Mouse (Mus musculus): ENCODE measurements around the gene Camp. TPM values are rescaled to one million over a fixed set of nuclear protein-coding genes. Genes with fewer than 3 reads are reported as not detected.

The Camp gene
- polyA plus RNA-seq, 1 experiment, result not detected

DNA sequence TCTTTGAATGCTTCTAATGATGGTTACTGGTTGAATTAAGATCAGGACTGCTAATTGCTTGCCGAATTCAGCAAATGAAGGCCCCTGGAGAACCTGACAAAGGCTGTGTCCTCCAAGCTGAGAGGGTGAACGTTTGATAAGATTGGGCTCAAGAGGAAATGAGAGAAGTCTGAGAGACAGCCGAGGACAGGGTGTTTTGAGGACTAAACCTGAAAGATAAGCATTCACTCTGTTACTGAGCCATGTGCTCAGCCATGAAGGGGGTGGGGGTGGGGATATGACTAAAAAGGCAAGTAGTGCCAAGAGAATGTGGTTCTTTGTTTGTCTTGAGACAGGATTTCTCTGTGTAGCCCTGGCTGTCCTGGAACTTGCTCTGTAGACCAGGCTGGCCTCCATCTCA, 13.7 kb upstream of the Camp start:
- H3K36me3 ChIP-seq (ENCODE audit: control insufficient read depth, insufficient read depth, low read length, poor library complexity, severe bottlenecking), result no peaks in the 10 kb centered on the region
- no peak overlapping the region for H3K4me3 ChIP-seq (ENCODE audit: low read depth, low read length)
- TF ChIP-seq EP300 (IDR thresholded peaks at IDR 0.05; ENCODE audit: insufficient read depth, low read depth, low read length) (no peak), CTCF (IDR thresholded peaks at IDR 0.05; ENCODE audit: low read depth, low read length) (no peak), POLR2A (IDR thresholded peaks at IDR 0.05; ENCODE audit: insufficient read depth, low read length) (no peak)
- H3K27me3 ChIP-seq (ENCODE audit: control insufficient read depth, insufficient read depth, low read length, poor library complexity, severe bottlenecking), result no peaks in the 10 kb centered on the region
- H3K9ac ChIP-seq (ENCODE audit: low read depth, poor library complexity, severe bottlenecking), result no peak overlapping the region
- H3K27ac ChIP-seq (ENCODE audit: insufficient read depth, low read length), result no peak overlapping the region
- H3K9me3 ChIP-seq (replicated peaks; ENCODE audit: control insufficient read depth, insufficient read depth, low read length, poor library complexity, severe bottlenecking), result no peaks in the 10 kb centered on the region
- peaks cover 5% of the 10 kb centered on the region for H3K4me1 ChIP-seq (ENCODE audit: control insufficient read depth, insufficient read depth, low read length)

- Histone ChIP-seq H3K9ac (ENCODE audit: low read depth, poor library complexity, severe bottlenecking) (no peak overlapping the region), H3K9me3 (replicated peaks; ENCODE audit: control insufficient read depth, insufficient read depth, low read length, poor library complexity, severe bottlenecking) (no peaks in the 10 kb centered on the region), H3K36me3 (ENCODE audit: control insufficient read depth, insufficient read depth, low read length, poor library complexity, severe bottlenecking) (no peaks in the 10 kb centered on the region), H3K27ac (ENCODE audit: insufficient read depth, low read length) (no peak overlapping the region), H3K4me3 (ENCODE audit: low read depth, low read length) (no peak overlapping the region), H3K27me3 (ENCODE audit: control insufficient read depth, insufficient read depth, low read length, poor library complexity, severe bottlenecking) (no peaks in the 10 kb centered on the region), H3K4me1 (ENCODE audit: control insufficient read depth, insufficient read depth, low read length) (peaks cover 5% of the 10 kb centered on the region)
- TF ChIP-seq EP300 (IDR thresholded peaks at IDR 0.05; ENCODE audit: insufficient read depth, low read depth, low read length), result no peak
- TF ChIP-seq CTCF (IDR thresholded peaks at IDR 0.05; ENCODE audit: low read depth, low read length), result peak; percentile 96
These were observed 13.1 kb upstream of the Camp start for GRCm38 (mm10) chr9:109862397-109863044.

DNA sequence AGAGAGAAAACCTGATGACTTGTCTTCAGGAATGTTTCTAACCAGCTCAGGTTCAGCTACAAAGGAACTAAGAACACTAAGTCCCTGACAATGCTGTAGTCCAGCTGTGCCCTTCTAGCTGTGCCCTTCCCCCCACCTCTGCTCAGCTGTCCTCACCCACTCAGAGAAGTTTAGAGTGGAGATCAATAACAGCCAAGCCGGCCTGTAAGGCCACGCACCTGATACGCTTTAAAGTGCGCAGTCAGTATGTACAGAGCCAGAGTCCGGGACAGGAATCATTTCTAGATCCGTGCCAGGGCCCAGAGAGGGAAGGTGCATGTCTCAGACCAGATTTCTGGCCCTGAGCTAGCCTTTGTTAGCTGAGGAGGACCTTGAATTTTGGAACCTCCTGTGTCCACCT, 6.5 kb upstream of the Camp start:
- TF ChIP-seq EP300 (IDR thresholded peaks at IDR 0.05; ENCODE audit: insufficient read depth, low read depth, low read length) (no peak), POLR2A (IDR thresholded peaks at IDR 0.05; ENCODE audit: insufficient read depth, low read length) (no peak), CTCF (IDR thresholded peaks at IDR 0.05; ENCODE audit: low read depth, low read length) (no peak)
- Histone ChIP-seq H3K4me1 (ENCODE audit: control insufficient read depth, insufficient read depth, low read length) (no peaks in the 10 kb centered on the region), H3K36me3 (ENCODE audit: control insufficient read depth, insufficient read depth, low read length, poor library complexity, severe bottlenecking) (no peaks in the 10 kb centered on the region), H3K9me3 (replicated peaks; ENCODE audit: control insufficient read depth, insufficient read depth, low read length, poor library complexity, severe bottlenecking) (no peaks in the 10 kb centered on the region), H3K9ac (ENCODE audit: low read depth, poor library complexity, severe bottlenecking) (no peak overlapping the region), H3K27me3 (ENCODE audit: control insufficient read depth, insufficient read depth, low read length, poor library complexity, severe bottlenecking) (no peaks in the 10 kb centered on the region), H3K27ac (ENCODE audit: insufficient read depth, low read length) (no peak overlapping the region), H3K4me3 (ENCODE audit: low read depth, low read length) (no peak overlapping the region)

DNA sequence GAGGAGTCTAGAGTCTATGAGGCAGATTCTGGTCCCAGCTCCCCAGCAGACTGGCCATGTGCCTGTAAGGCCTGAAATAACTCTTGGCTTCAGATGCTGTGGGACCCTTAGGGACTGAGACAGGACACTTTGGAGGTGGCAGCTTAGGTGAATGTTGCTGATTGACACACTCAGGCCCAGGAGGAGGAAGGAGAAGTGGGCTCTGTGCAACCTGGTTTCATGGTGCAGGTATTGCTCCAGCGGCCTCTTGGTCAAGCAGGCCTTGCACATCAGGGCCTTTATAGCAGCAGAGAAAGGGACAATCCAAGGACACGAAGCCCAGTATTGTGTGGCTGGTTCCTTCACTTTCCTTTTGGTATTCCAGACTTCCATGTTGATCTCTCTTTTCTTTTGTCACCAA, 4.9 kb upstream of the Camp start:
- H3K27me3 ChIP-seq (ENCODE audit: control insufficient read depth, insufficient read depth, low read length, poor library complexity, severe bottlenecking), result no peaks in the 10 kb centered on the region
- no peaks in the 10 kb centered on the region for H3K36me3 ChIP-seq (ENCODE audit: control insufficient read depth, insufficient read depth, low read length, poor library complexity, severe bottlenecking)
- no peak overlapping the region for H3K9ac ChIP-seq (ENCODE audit: low read depth, poor library complexity, severe bottlenecking)
- no peaks in the 10 kb centered on the region for H3K9me3 ChIP-seq (replicated peaks; ENCODE audit: control insufficient read depth, insufficient read depth, low read length, poor library complexity, severe bottlenecking)
- H3K4me3 ChIP-seq (ENCODE audit: low read depth, low read length), result no peak overlapping the region
- TF ChIP-seq CTCF (IDR thresholded peaks at IDR 0.05; ENCODE audit: low read depth, low read length), result no peak
- TF ChIP-seq EP300 (IDR thresholded peaks at IDR 0.05; ENCODE audit: insufficient read depth, low read depth, low read length), result no peak
- no peaks in the 10 kb centered on the region for H3K4me1 ChIP-seq (ENCODE audit: control insufficient read depth, insufficient read depth, low read length)
- H3K27ac ChIP-seq (ENCODE audit: insufficient read depth, low read length), result no peak overlapping the region

DNA sequence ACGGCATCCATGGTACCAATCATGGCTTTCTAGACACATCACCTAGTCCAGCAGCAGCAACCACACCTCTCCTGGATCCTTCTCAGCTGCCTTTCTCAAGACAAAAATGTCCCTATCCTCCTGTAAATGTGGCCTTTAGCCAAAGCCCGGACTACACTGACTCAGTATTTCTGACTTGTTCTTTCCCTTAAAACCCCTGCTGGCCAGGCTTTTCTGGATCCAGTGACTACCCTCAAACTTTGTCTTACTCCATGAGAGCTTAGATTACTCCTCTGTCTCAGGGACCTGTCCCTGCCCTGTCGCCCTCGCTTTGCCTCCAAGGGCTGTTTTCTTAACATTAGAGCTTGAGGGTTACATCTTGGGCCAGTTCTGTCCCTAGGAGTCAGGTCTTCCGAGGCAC, 682 bp upstream of the Camp start:
- H3K27ac ChIP-seq (ENCODE audit: insufficient read depth, low read length), result no peak overlapping the region
- no peaks in the 10 kb centered on the region for H3K9me3 ChIP-seq (replicated peaks; ENCODE audit: control insufficient read depth, insufficient read depth, low read length, poor library complexity, severe bottlenecking)
- no peaks in the 10 kb centered on the region for H3K27me3 ChIP-seq (ENCODE audit: control insufficient read depth, insufficient read depth, low read length, poor library complexity, severe bottlenecking)
- no peaks in the 10 kb centered on the region for H3K36me3 ChIP-seq (ENCODE audit: control insufficient read depth, insufficient read depth, low read length, poor library complexity, severe bottlenecking)
- no peak for TF ChIP-seq CTCF (IDR thresholded peaks at IDR 0.05; ENCODE audit: low read depth, low read length)
- TF ChIP-seq EP300 (IDR thresholded peaks at IDR 0.05; ENCODE audit: insufficient read depth, low read depth, low read length), result no peak
- H3K4me1 ChIP-seq (ENCODE audit: control insufficient read depth, insufficient read depth, low read length), result no peaks in the 10 kb centered on the region
- H3K9ac ChIP-seq (ENCODE audit: low read depth, poor library complexity, severe bottlenecking), result no peak overlapping the region
- no peak overlapping the region for H3K4me3 ChIP-seq (ENCODE audit: low read depth, low read length)

- Histone ChIP-seq H3K4me3 (ENCODE audit: low read depth, low read length) (peak overlapping the region; percentile 92), H3K27ac (ENCODE audit: insufficient read depth, low read length) (no peak overlapping the region), H3K27me3 (ENCODE audit: control insufficient read depth, insufficient read depth, low read length, poor library complexity, severe bottlenecking) (no peaks in the 10 kb centered on the region), H3K4me1 (ENCODE audit: control insufficient read depth, insufficient read depth, low read length) (no peaks in the 10 kb centered on the region), H3K36me3 (ENCODE audit: control insufficient read depth, insufficient read depth, low read length, poor library complexity, severe bottlenecking) (peaks cover 2% of the 10 kb centered on the region; the same call in 1 of the 2 replicates), H3K9me3 (replicated peaks; ENCODE audit: control insufficient read depth, insufficient read depth, low read length, poor library complexity, severe bottlenecking) (no peaks in the 10 kb centered on the region), H3K9ac (ENCODE audit: low read depth, poor library complexity, severe bottlenecking) (peak overlapping the region; percentile 37)
- no peak for TF ChIP-seq CTCF (IDR thresholded peaks at IDR 0.05; ENCODE audit: low read depth, low read length)
- TF ChIP-seq EP300 (IDR thresholded peaks at IDR 0.05; ENCODE audit: insufficient read depth, low read depth, low read length), result no peak
These were observed 16.4 kb downstream of the Camp start for GRCm38 (mm10) chr9:109833088-109833412.

All from ES-Bruce4 (cell line).